Mouse (Mus musculus) kidney, embryonic 15.5 days (tissue): ENCODE results near the gene Gm28230. TPM values are rescaled to one million over a fixed set of nuclear protein-coding genes. Genes with fewer than 3 reads are reported as not detected.
A peak's percentile ranks its signal among the peaks of the same experiment; 100 is the strongest.

Experiments used
- ATAC-seq: fragments of 200-750 bp; cut with Nextera tagmentation; replicated peaks from 2 replicates; pipeline ENCODE4 v1.8.0; 2017; ENCODE audit warnings: moderate TSS enrichment; ENCODE audit not compliant: low FRiP score
- H3K27ac ChIP-seq: fragments of 300-500 bp; sonication (generic); 2 replicates; pipeline ENCODE4 v1.5.1; 2015; ENCODE audit warnings: mild to moderate bottlenecking, inconsistent platforms
- H3K27me3 ChIP-seq: fragments of 300-500 bp; sonication (generic); 2 replicates; pipeline ENCODE4 v1.6.1; 2015; ENCODE audit warnings: inconsistent platforms
- H3K36me3 ChIP-seq: fragments of 300-500 bp; sonication (generic); 2 replicates; pipeline ENCODE4 v1.6.1; 2015; ENCODE audit warnings: inconsistent platforms
- H3K4me1 ChIP-seq: fragments of 300-500 bp; sonication (generic); 2 replicates; pipeline ENCODE4 v1.6.1; 2015; ENCODE audit warnings: inconsistent platforms
- H3K4me2 ChIP-seq: fragments of 300-500 bp; sonication (generic); 2 replicates; pipeline ENCODE4 v1.6.1; 2015; ENCODE audit warnings: moderate library complexity, mild to moderate bottlenecking, inconsistent platforms
- H3K4me3 ChIP-seq: fragments of 300-500 bp; sonication (generic); replicated peaks from 2 replicates; pipeline ENCODE4 v1.5.1; 2015; ENCODE audit warnings: mild to moderate bottlenecking, inconsistent platforms
- H3K9ac ChIP-seq: fragments of 300-500 bp; sonication (generic); 2 replicates; pipeline ENCODE4 v1.6.1; 2015; ENCODE audit warnings: mild to moderate bottlenecking, inconsistent platforms
- H3K9me3 ChIP-seq: fragments of 300-500 bp; sonication (generic); replicated peaks from 2 replicates; pipeline ENCODE4 v1.6.1; 2016; ENCODE audit warnings: inconsistent platforms
- WGBS: fragments of 180-500 bp; shearing (Covaris S2); methylation state at CpG from one replicate; pipeline ENCODE4 v1.1.7; 2015; ENCODE audit warnings: mixed read lengths; 5-methylcytosine and 5-hydroxymethylcytosine counted together
- polyA plus RNA-seq: library from polyadenylated mRNA; unstranded; fragments of >200 nt; fragmentation: Nextera tagmentation; extraction: Ambion mirVana; gene quantifications from 2 replicates; pipeline ENCODE4 v1.2.1, GENCODE M21; 2015

Gene Gm28230
- polyA plus RNA-seq, 1 experiment from 2014 or later: 2.3 TPM

- no peak for ATAC-seq
- Histone ChIP-seq H3K9ac (peak overlapping the region; percentile 35; the same call in 1 of the 2 replicates), H3K9me3 (no peaks in the 10 kb centered on the region), H3K27ac (peak overlapping the region; percentile 96), H3K27me3 (peaks cover 20% of the 10 kb centered on the region), H3K36me3 (peaks cover 18% of the 10 kb centered on the region), H3K4me1 (peaks cover 89% of the 10 kb centered on the region), H3K4me3 (peak overlapping the region; percentile 37), H3K4me2 (peak overlapping the region; percentile 77)
- 3% methylated on average over 15 of the region's 16 CpGs for WGBS
These were observed 6.8 kb downstream of the Gm28230 start for GRCm38 (mm10) chr2:74733317-74733661.

GRCm38 (mm10) chr2:74733765-74734164, 7.2 kb downstream of the Gm28230 start:
- H3K4me2 ChIP-seq: peak overlapping the region; percentile 77
- peaks cover 14% of the 10 kb centered on the region; the same call in 1 of the 2 replicates for H3K36me3 ChIP-seq
- peak overlapping the region; percentile 96 for H3K27ac ChIP-seq
- peaks cover 89% of the 10 kb centered on the region for H3K4me1 ChIP-seq
- H3K4me3 ChIP-seq: peak overlapping the region; percentile 37
- no peaks in the 10 kb centered on the region for H3K9me3 ChIP-seq
- peaks cover 21% of the 10 kb centered on the region for H3K27me3 ChIP-seq
- ATAC-seq: no peak
- peak overlapping the region; percentile 35; the same call in 1 of the 2 replicates for H3K9ac ChIP-seq
- 15% methylated on average over 6 of the region's 6 CpGs for WGBS

- Histone ChIP-seq H3K27ac (peak overlapping the region; percentile 96), H3K27me3 (peaks cover 26% of the 10 kb centered on the region)
These were observed 7.9 kb downstream of the Gm28230 start for GRCm38 (mm10) chr2:74734451-74734850.

GRCm38 (mm10) chr2:74734996-74735811, 8.7 kb downstream of the Gm28230 start:
- no peak for ATAC-seq
- Histone ChIP-seq H3K4me2 (peak overlapping the region; percentile 77), H3K27me3 (peaks cover 26% of the 10 kb centered on the region), H3K4me3 (peak overlapping the region; percentile 45), H3K36me3 (peaks cover 12% of the 10 kb centered on the region; the same call in 1 of the 2 replicates), H3K4me1 (peaks cover 97% of the 10 kb centered on the region), H3K9me3 (no peaks in the 10 kb centered on the region), H3K9ac (peak overlapping the region; percentile 39), H3K27ac (peak overlapping the region; percentile 96)
- WGBS: 30% methylated on average over 27 of the region's 27 CpGs

More at GRCm38 (mm10) chr2:74734451-74734850, 7.9 kb downstream of the Gm28230 start:
- no peaks in the 10 kb centered on the region for H3K9me3 ChIP-seq
- H3K9ac ChIP-seq: peak overlapping the region; percentile 25; the same call in 1 of the 2 replicates
- 7% methylated on average over 13 of the region's 13 CpGs for WGBS
- peaks cover 14% of the 10 kb centered on the region; the same call in 1 of the 2 replicates for H3K36me3 ChIP-seq
- H3K4me2 ChIP-seq: peak overlapping the region; percentile 77
- no peak for ATAC-seq
- peak overlapping the region; percentile 45 for H3K4me3 ChIP-seq
- H3K4me1 ChIP-seq: peaks cover 91% of the 10 kb centered on the region

- H3K27ac ChIP-seq: peak overlapping the region; percentile 96
- WGBS: 13% methylated on average over 42 of the region's 42 CpGs
- peak overlapping the region; percentile 45 for H3K4me3 ChIP-seq
- H3K4me2 ChIP-seq: peak overlapping the region; percentile 77
- no peaks in the 10 kb centered on the region for H3K9me3 ChIP-seq
- peak overlapping the region; percentile 39 for H3K9ac ChIP-seq
- peaks cover 98% of the 10 kb centered on the region for H3K4me1 ChIP-seq
- 0 out of 2 replicates have a peak, but pooled peaks cover 4% of the 10 kb centered on the region for H3K36me3 ChIP-seq
- ATAC-seq: no peak
- H3K27me3 ChIP-seq: peaks cover 26% of the 10 kb centered on the region
These were observed 9.5 kb downstream of the Gm28230 start for GRCm38 (mm10) chr2:74735851-74736687.

DNA sequence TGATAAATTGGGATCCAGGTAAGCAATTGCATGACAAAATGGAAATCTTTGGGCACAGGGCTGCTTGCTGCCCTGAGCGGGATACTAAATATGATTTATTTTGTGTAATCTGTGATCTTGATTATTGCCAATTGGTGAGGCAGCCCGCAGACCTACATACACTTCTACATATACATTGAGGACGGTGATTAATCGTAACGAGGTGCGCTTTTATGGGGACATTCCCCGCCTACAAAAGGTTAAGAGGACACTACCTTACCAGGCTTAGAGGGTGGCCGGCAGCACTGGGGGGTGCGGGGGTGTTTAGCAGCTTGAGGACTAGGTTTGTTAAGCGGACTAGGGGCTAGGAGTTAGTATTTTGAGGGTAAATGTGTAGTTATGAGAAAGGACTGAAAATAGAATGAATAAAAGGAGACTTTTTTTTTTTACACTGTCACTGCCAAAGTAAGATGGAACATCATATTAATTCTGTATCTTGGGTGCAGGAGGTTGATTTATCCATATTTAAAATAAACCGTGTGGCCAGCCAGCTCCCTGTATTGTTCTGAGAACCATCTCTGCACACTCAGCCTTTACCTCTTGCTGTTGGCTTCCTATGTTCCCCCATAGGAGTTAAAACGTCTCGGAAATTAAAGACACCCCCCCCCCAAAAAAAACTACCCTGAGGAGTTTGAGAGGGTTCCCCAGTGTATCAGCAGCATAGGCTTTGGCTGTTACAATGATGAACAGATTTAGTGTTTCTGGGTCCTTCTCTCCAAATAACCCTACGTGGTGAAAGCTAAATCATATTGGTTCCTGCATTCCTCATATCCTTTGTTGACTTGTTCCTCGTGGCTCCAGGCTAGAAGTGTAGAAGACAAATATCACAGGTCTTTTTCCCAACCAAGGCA, 10.4 kb downstream of the Gm28230 start:
- 33% methylated on average over 15 of the region's 15 CpGs for WGBS
- Histone ChIP-seq H3K9ac (peak overlapping the region; percentile 39; the same call in 1 of the 2 replicates), H3K9me3 (no peaks in the 10 kb centered on the region), H3K27ac (peak overlapping the region; percentile 96), H3K4me1 (peaks cover 99% of the 10 kb centered on the region), H3K36me3 (no peaks in the 10 kb centered on the region), H3K4me2 (peak overlapping the region; percentile 77), H3K27me3 (peaks cover 26% of the 10 kb centered on the region), H3K4me3 (peak overlapping the region; percentile 45)
- ATAC-seq: no peak

DNA sequence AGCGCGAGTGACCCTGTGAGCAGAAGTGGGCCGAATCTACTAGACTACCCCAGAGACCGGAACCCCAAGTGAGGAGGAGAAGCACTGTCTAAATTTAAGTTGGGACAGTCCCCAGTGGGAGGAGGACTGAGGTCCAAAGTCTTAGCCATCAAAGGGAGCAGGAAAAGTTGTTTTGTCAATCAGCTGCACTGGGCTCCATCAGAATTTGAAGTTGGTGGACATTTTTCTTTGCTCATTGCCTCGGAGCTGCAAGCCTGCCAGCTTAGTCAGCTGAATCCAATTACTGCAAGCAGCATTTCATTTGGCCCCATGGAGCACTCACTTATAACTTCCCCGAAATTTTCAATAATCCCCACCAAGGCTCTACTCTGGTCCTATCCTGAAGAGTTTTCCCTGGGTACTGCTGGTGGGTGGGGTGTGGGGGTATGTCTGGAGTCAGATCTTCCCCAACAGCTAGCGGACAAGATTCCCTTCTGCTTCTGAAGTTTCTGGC, 11.1 kb downstream of the Gm28230 start:
- no peaks in the 10 kb centered on the region for H3K9me3 ChIP-seq
- H3K4me2 ChIP-seq: peak overlapping the region; percentile 77
- no peaks in the 10 kb centered on the region for H3K36me3 ChIP-seq
- H3K27ac ChIP-seq: peak overlapping the region; percentile 96
- peaks cover 26% of the 10 kb centered on the region for H3K27me3 ChIP-seq
- H3K9ac ChIP-seq: peak overlapping the region; percentile 33; the same call in 1 of the 2 replicates
- H3K4me3 ChIP-seq: peak overlapping the region; percentile 45
- peaks cover 93% of the 10 kb centered on the region for H3K4me1 ChIP-seq
- no peak for ATAC-seq
- WGBS: 31% methylated on average over 7 of the region's 7 CpGs

DNA sequence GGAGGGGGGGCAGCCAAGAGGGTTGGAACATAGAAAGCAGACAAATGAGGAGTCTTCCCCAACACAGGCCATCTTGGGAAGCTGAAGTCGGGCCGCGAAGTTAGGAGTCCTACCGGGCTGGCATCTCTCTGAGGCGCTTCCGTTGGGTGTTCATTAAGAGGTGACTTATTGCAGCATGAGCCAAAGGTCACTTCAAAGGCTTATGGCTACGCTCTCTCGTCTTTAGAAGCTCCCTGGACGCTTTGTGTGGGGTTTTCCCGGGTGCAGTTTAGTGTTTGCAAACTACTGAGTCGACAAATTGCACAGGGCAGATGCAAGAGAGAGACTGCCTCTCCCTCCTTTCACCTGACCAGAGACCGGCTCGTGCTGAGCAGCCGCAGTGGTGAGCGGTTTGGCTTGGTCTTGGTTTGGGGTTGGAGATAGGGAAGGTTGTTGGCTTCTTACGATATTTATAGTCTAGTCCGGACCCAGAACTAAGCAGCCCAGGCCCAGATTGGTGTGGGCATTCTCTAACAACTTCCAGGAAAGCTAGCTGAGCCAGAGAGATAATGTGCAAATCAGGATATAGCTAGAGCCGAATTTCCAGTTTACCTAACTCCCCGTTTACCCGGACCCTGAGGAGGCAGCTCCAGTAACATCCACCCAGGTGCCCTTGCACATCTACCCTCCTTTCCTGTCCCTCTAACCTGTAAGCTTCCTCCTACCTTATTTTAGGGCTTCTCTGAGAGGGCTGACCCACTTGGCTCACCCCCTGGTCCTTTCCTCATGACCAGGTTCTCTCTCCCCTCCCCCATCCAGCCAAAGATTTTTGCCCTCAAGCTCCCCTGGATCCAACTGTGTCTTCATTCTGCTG, 12.3 kb downstream of the Gm28230 start:
- H3K4me3 ChIP-seq: peak overlapping the region; percentile 45
- peaks cover 29% of the 10 kb centered on the region for H3K27me3 ChIP-seq
- peak overlapping the region; percentile 33 for H3K9ac ChIP-seq
- WGBS: 9% methylated on average over 20 of the region's 20 CpGs
- peak overlapping the region; percentile 96 for H3K27ac ChIP-seq
- H3K4me2 ChIP-seq: peak overlapping the region; percentile 77
- no peak for ATAC-seq
- no peaks in the 10 kb centered on the region for H3K36me3 ChIP-seq
- H3K4me1 ChIP-seq: peaks cover 81% of the 10 kb centered on the region
- H3K9me3 ChIP-seq: no peaks in the 10 kb centered on the region

- WGBS: 36% methylated on average over 2 of the region's 2 CpGs
- H3K36me3 ChIP-seq: no peaks in the 10 kb centered on the region
- peak overlapping the region; percentile 33; the same call in 1 of the 2 replicates for H3K9ac ChIP-seq
- H3K27ac ChIP-seq: peak overlapping the region; percentile 96
- peaks cover 77% of the 10 kb centered on the region for H3K4me1 ChIP-seq
- ATAC-seq: no peak
- peaks cover 34% of the 10 kb centered on the region for H3K27me3 ChIP-seq
- H3K9me3 ChIP-seq: no peaks in the 10 kb centered on the region
- H3K4me3 ChIP-seq: peak overlapping the region; percentile 45
- H3K4me2 ChIP-seq: peak overlapping the region; percentile 77
These were observed 12.9 kb downstream of the Gm28230 start for GRCm38 (mm10) chr2:74739476-74739800.

- Histone ChIP-seq H3K4me3 (peak overlapping the region; percentile 45), H3K36me3 (no peaks in the 10 kb centered on the region), H3K27me3 (peaks cover 34% of the 10 kb centered on the region), H3K27ac (peak overlapping the region; percentile 96), H3K9ac (peak overlapping the region; percentile 53), H3K9me3 (no peaks in the 10 kb centered on the region), H3K4me1 (peaks cover 73% of the 10 kb centered on the region), H3K4me2 (peak overlapping the region; percentile 77)
- no peak for ATAC-seq
- WGBS: 6% methylated on average over 14 of the region's 14 CpGs
These were observed 13.3 kb downstream of the Gm28230 start for GRCm38 (mm10) chr2:74739869-74740268.
